Mouse (Mus musculus) embryonic facial prominence, embryonic 12.5 days (tissue): ENCODE data around the gene Atg9a. TPM values are rescaled to one million over a fixed set of nuclear protein-coding genes. Genes with fewer than 3 reads are reported as not detected.
"Not testable (repeated sequence)": the region's sequence is repeated elsewhere in the genome, so short reads cannot be mapped to it uniquely, and the experiment has no call there.

Experiments used
- ATAC-seq: fragments of 200-750 bp; cut with Nextera tagmentation; 2 replicates; pipeline ENCODE4 v1.8.0; 2017; ENCODE audit not compliant: insufficient number of reproducible peaks, insufficient read depth, low FRiP score, low TSS enrichment
- H3K27ac ChIP-seq: fragments of 300-500 bp; sonication (generic); 2 replicates; pipeline ENCODE4 v1.5.1; 2016; ENCODE audit warnings: mild to moderate bottlenecking
- H3K27me3 ChIP-seq: fragments of 300-500 bp; sonication (generic); 2 replicates; pipeline ENCODE4 v1.6.1; 2016; ENCODE audit warnings: mild to moderate bottlenecking, moderate library complexity
- H3K36me3 ChIP-seq: fragments of 300-500 bp; sonication (generic); 2 replicates; pipeline ENCODE4 v1.6.1; 2016; ENCODE audit warnings: mild to moderate bottlenecking
- H3K4me1 ChIP-seq: fragments of 300-500 bp; sonication (generic); 2 replicates; pipeline ENCODE4 v1.6.1; 2016
- H3K4me2 ChIP-seq: fragments of 300-500 bp; sonication (generic); replicated peaks from 2 replicates; pipeline ENCODE4 v1.6.1; 2016; ENCODE audit warnings: mild to moderate bottlenecking, moderate library complexity
- H3K4me3 ChIP-seq: fragments of 300-500 bp; sonication (generic); 2 replicates; pipeline ENCODE4 v1.5.1; 2016; ENCODE audit warnings: mild to moderate bottlenecking
- H3K9ac ChIP-seq: fragments of 300-500 bp; sonication (generic); 2 replicates; pipeline ENCODE4 v1.6.1; 2016; ENCODE audit warnings: mild to moderate bottlenecking, moderate library complexity
- H3K9me3 ChIP-seq: fragments of 300-500 bp; sonication (generic); 2 replicates; pipeline ENCODE4 v1.6.1; 2016; ENCODE audit warnings: mild to moderate bottlenecking, moderate library complexity
- WGBS: fragments of 180-500 bp; shearing (Covaris S2); methylation state at CpG from one replicate; pipeline ENCODE4 v1.1.7; 2016; 5-methylcytosine and 5-hydroxymethylcytosine counted together
- polyA plus RNA-seq: library from polyadenylated mRNA; unstranded; fragments of >200 nt; fragmentation: Nextera tagmentation; extraction: Ambion mirVana; gene quantifications from 2 replicates; pipeline ENCODE4 v1.2.1, GENCODE M21; 2016

The Atg9a gene
- polyA plus RNA-seq, result 29.0 and 32.5 TPM in 2 replicates

DNA sequence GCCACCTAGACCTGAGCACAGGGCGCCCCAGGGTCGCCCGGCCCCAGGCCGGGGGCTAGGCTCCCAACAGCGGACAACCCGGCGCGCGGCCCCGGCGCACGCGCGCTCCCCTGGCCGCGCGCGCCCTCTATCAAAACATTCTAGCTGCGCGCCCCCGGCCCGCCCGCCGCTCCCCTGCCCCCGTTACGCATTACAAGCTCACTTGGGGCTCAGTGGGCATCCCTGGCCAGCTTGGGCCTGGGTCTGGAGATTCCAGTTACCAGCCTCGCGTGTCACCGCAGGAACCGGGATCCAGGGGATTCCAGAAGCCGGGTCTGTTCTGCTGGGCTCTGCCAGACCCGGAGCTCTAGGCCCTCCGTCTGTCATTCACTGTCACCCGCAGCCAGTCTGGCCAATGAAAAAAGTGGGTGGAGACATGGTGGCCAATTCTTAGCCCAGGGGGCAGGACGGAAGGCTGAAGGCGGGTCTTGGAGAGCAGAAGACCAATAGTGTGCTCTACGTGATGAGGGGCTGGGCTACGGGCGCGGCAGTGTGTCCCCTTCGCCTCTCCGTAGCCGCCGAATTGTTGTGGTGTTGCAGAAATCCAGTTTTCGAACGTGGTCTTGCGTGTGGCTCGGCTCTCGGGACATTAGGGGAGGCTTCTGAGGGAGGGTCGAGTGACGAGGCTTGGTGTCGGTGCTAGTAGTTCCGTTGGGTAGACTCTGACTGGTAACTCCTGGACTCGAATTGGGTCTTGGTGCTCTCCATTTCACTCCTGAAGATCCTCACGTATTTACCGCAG lies at the start of gene Atg9a, which contains the start of gene Ankzf1:
Gene Atg9a (minus strand): TSS at position 575 of the 781 bp plus-strand sequence.
Gene Ankzf1 (plus strand): TSS at position 530 of the 781 bp plus-strand sequence.
- Histone ChIP-seq H3K9ac (peak within 1 kb of the TSS; percentile 82), H3K4me2 (peak within 1 kb of the TSS; percentile 80), H3K27me3 (no peaks in the 10 kb centered on the region), H3K4me3 (peak within 1 kb of the TSS; percentile 65), H3K4me1 (peaks cover 17% of the 10 kb centered on the region), H3K27ac (peak within 1 kb of the TSS; percentile 88), H3K9me3 (no peaks in the 10 kb centered on the region), H3K36me3 (peaks cover 23% of the 10 kb centered on the region)
- ATAC-seq, result peak; percentile 99
- 1% methylated on average over 56 of the region's 56 CpGs for WGBS

DNA sequence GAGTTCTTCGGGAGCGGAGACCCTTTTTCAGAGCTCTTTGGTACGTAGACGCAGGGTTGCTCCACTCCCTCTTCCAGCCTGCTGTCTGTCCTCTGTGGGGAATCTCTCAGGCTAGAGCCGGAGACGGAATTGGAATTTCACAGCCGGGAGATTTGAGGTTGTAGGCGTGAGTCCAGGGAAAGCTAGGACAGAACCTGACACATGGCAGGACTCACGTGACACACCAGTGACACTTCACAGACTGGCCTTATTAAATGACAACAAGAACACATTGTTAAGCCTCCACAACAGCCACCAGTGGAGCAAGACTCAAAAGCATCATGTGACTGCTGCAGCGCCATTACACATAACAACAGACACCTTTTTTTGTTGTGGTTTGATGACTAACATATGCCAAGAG lies 47.6 kb upstream of the Atg9a start:
- Histone ChIP-seq H3K4me1 (peaks cover 10% of the 10 kb centered on the region; the same call in 1 of the 2 replicates), H3K9ac (no peak overlapping the region), H3K9me3 (no peaks in the 10 kb centered on the region), H3K27ac (no peak overlapping the region), H3K4me2 (no peak overlapping the region), H3K4me3 (no peak overlapping the region), H3K36me3 (peaks cover 31% of the 10 kb centered on the region; the same call in 1 of the 2 replicates), H3K27me3 (no peaks in the 10 kb centered on the region)
- no peak for ATAC-seq
- 87% methylated on average over 10 of the region's 10 CpGs for WGBS

DNA sequence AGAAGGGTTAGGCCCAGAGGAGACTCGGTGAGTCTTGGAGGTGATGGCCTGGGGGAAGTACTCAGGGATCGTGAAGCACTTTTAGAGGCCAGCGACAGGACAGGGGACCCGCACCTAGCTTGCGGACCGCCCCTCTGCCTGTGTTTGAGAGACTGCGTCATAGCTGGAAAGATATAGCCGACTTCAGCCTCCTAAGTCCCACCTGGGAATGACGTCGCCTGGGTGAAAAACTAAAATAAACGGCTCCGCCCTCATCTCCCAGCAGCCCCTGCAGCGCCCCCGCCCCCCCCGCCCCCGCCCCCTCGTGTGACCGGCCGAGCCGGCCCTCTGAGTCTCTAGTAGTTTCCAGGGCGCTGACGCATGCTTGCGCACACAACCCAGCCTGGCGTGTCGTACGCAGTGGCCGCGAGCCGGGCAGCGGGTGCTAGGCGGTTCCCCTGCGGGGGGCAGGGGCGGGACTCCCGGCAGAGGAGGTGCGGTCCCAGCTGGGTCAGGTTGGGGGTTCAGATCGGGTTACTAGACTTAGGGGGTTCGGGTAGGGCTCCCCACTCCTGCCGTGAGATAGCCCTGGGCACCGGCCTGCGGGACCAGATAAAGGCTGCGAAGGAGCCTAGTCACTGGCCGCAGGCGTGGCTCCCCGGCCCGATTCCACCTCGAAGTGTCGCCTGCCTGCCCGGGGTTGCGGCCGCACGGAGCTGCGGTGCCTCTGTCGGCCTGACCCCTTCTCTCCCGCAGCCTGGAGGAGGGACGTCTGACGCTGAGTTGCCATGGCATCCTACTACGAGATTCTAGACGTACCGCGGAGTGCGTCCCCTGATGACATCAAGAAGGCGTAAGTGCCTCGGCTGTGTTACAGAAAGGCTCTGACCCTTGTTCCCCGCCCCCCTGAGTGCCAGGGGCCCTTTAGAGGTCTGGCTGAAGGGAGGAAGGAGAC lies 44.4 kb upstream of the Atg9a start, which contains the start of gene Dnajb2:
Gene Dnajb2 (plus strand): TSS at position 290 of the 934 bp plus-strand sequence.
- ATAC-seq, result peak; percentile 87
- Histone ChIP-seq H3K9me3 (no peaks in the 10 kb centered on the region), H3K27me3 (no peaks in the 10 kb centered on the region), H3K36me3 (peaks cover 14% of the 10 kb centered on the region; the same call in 1 of the 2 replicates), H3K27ac (peak within 1 kb of the TSS; percentile 79), H3K4me2 (peak within 1 kb of the TSS; percentile 90), H3K4me1 (peaks cover 10% of the 10 kb centered on the region; the same call in 1 of the 2 replicates), H3K4me3 (peak within 1 kb of the TSS; percentile 69), H3K9ac (peak within 1 kb of the TSS; percentile 75)
- WGBS, result under 1% methylated on average over 64 of the region's 64 CpGs

DNA sequence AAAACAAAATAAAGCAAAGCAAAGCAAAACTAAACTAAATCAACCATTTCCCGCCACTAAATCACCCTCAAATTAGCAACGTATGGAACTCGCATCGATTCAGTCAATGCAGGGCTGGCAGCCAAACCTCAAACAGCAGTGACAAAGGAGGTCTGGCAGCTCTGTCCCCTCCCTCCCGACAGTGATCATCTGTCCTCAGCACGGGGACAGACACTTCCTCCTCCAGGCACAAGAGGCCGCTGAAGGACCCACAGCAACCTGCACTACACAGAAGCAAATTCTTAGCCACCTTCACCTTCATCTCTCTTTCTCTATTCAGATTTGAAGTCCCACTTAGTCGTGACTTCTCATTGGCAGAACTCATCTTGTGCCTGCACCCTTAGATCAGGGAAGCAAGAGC lies 42.6 kb upstream of the Atg9a start:
- no peak for ATAC-seq
- 0 out of 2 replicates have a peak, but pooled peaks cover 1% of the 10 kb centered on the region for H3K36me3 ChIP-seq
- under 1% methylated on average over 8 of the region's 8 CpGs for WGBS
- H3K4me1 ChIP-seq, result peaks cover 10% of the 10 kb centered on the region; the same call in 1 of the 2 replicates
- no peak overlapping the region for H3K9ac ChIP-seq
- H3K4me3 ChIP-seq, result no peak overlapping the region
- H3K9me3 ChIP-seq, result no peaks in the 10 kb centered on the region
- H3K27me3 ChIP-seq, result no peaks in the 10 kb centered on the region
- H3K4me2 ChIP-seq, result no peak overlapping the region
- no peak overlapping the region for H3K27ac ChIP-seq

DNA sequence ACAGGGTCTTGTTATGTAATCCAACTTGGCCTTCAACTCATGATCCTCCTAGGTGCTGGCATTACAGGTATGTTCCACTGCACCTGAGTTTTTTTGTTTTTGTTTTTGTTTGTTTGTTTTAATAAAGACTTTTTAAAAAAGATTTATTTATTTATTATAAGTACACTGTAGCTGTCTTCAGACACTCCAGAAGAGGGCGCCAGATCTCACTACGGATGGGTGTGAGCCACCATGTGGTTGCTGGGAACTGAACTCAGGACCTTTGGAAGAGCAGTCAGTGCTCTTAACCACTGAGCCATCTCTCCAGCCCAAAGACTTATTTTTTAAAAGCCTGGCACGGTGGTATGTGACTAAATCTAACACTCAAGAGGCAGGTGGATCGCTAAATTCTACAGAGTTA lies 40.5 kb upstream of the Atg9a start:
- not testable (repeated sequence) for H3K27me3 ChIP-seq, ATAC-seq, H3K4me2 ChIP-seq, H3K4me3 ChIP-seq, H3K9ac ChIP-seq, H3K36me3 ChIP-seq, H3K27ac ChIP-seq, H3K4me1 ChIP-seq, H3K9me3 ChIP-seq
- WGBS, result 60% methylated on average over 4 of the region's 4 CpGs

DNA sequence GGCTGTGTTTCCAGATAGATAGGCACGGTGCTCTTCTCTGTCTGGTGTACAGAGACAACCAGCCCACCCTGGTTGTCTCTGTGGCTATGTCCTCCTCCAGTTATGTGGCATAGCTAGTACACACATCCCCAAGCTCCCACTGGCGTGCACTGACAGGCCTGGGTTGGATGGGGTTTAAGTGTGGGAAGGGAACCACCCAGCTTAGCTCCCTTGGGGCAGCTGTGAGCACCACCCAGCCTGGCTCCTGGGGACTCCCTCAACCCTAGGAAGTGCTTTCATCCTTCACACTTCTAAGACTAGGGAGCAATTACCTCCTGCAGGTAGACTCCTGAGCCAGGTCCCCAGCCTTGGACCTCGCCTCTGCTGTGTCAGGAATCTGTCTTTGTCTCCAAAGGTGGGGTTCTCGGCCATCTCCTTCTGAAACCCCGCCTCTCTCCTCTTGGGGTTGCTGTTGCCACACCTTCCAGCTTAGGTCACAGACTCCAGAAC lies 39.7 kb upstream of the Atg9a start, which contains the start of gene A630095N17Rik:
Gene A630095N17Rik (minus strand): TSS at position 439 of the 489 bp plus-strand sequence.
- 64% methylated on average over 5 of the region's 5 CpGs for WGBS
- Histone ChIP-seq H3K9ac (no peak within 1 kb of the TSS), H3K9me3 (no peaks in the 10 kb centered on the region), H3K4me2 (no peak within 1 kb of the TSS), H3K27me3 (0 out of 2 replicates have a peak, but pooled peaks cover under 1% of the 10 kb centered on the region), H3K27ac (no peak within 1 kb of the TSS), H3K36me3 (no peaks in the 10 kb centered on the region), H3K4me1 (peaks cover 4% of the 10 kb centered on the region; the same call in 1 of the 2 replicates), H3K4me3 (no peak within 1 kb of the TSS)
- no peak for ATAC-seq

DNA sequence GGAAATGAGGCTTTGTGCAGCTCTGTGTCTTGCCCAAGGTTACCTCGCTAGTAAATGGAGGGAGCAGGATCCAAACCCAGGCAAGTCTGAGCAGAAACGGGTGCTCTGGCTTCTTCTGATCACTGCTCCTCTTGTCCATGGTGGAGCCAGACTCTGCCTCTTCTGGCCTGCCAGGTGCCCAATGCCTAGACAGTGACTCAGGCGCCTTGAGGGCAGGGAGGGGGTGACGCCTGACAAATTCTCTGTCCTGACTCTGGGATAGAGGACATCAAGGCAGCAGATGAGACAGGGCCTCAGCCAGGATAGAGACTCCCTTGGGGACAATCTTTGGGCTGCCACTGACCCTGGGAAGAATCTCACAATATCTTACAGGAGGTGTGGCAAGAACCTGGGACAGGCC lies 39.2 kb upstream of the Atg9a start:
- 78% methylated on average over 4 of the region's 4 CpGs for WGBS
- no peak for ATAC-seq
- no peak overlapping the region for H3K4me2 ChIP-seq

DNA sequence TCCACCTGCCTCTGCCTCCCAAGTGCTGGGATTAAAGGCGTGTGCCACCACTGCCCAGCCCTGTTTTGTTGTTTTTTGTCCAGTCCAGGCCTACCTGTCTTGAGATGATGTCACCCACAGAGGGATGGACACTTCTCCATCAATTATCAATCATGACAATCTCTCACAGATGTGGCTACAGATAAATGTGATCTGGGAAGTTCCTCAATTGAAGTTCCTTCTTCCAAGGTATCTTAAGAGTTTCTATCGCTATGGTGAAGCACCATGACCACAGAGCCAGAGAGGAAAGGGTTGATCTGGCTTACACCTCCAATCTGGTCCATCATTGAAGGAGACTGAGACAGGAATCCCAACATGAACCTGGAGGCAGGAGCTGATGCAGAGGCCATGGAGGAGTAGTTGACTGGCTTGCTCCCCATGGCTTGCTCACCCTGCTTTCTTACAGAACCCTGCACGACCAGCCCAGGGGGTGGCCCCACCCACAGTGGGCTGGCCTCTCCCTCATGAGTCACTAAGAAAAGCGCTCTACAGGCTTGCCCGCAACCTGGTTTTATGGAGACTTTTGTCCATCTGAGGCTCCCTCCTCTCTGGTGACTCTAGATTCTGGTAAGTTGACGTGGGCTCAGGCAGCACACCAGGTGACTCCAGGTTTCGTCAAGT lies 38.5 kb upstream of the Atg9a start:
- Histone ChIP-seq H3K9me3 (no peaks in the 10 kb centered on the region), H3K4me2 (no peak overlapping the region), H3K4me1 (no peaks in the 10 kb centered on the region), H3K27me3 (0 out of 2 replicates have a peak, but pooled peaks cover 2% of the 10 kb centered on the region), H3K36me3 (no peaks in the 10 kb centered on the region), H3K27ac (no peak overlapping the region), H3K4me3 (no peak overlapping the region), H3K9ac (no peak overlapping the region)
- no peak for ATAC-seq
- 72% methylated on average over 7 of the region's 7 CpGs for WGBS

More for the DNA sequence above, 39.2 kb upstream of the Atg9a start:
- H3K4me3 ChIP-seq, result no peak overlapping the region
- no peaks in the 10 kb centered on the region for H3K36me3 ChIP-seq
- H3K27ac ChIP-seq, result no peak overlapping the region
- H3K9ac ChIP-seq, result no peak overlapping the region
- H3K27me3 ChIP-seq, result 0 out of 2 replicates have a peak, but pooled peaks cover 2% of the 10 kb centered on the region
- H3K4me1 ChIP-seq, result peaks cover 4% of the 10 kb centered on the region; the same call in 1 of the 2 replicates
- H3K9me3 ChIP-seq, result no peaks in the 10 kb centered on the region

DNA sequence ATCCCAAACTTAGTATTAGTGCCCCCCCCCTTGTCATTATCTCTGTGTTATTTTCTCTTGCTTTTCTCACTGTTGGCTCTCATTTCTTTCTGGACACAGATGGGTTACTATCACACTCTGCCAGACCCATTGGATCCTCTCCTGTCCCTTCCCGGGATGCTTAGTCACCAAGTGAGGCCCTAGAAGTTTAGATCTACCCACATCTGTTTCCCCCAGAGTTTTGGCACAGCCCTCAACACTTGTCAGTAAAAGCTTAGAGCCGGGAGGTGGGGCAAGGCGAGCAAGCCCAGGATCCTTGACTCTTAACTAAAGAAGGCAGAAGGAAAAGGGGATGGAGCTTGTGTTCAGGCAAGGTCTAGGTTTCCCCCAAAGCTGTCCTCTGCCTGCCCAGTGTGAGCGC lies 37.2 kb upstream of the Atg9a start:
- Histone ChIP-seq H3K36me3 (no peaks in the 10 kb centered on the region), H3K9me3 (no peaks in the 10 kb centered on the region), H3K27ac (no peak overlapping the region), H3K4me2 (no peak overlapping the region), H3K4me3 (no peak overlapping the region), H3K27me3 (0 out of 2 replicates have a peak, but pooled peaks cover 2% of the 10 kb centered on the region), H3K4me1 (no peaks in the 10 kb centered on the region), H3K9ac (no peak overlapping the region)
- 71% methylated on average over 4 of the region's 4 CpGs for WGBS
- no peak for ATAC-seq

DNA sequence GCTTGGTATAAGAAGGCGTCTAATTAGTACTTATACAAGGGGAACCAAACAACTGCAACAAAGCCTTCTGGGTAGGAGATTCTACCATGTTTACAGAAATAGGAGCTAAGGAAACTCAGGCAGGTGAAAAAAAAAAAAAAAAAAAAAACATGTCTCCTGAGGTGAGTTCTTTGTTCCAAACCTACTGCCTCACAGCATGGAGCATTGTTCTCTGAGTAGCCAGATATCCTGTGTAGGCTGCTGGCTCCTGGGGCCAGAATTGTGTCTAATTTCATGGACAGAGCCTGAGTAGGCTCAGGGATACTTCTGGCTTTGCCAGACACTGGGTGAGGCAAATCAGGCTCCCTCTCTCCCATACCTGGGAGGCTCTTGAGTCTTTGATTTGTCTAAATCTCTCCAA lies 35.7 kb upstream of the Atg9a start:
- H3K4me2 ChIP-seq, result no peak overlapping the region
- H3K9ac ChIP-seq, result no peak overlapping the region
- no peak overlapping the region for H3K27ac ChIP-seq
- ATAC-seq, result no peak
- H3K36me3 ChIP-seq, result no peaks in the 10 kb centered on the region
- H3K4me1 ChIP-seq, result no peaks in the 10 kb centered on the region
- no peaks in the 10 kb centered on the region for H3K9me3 ChIP-seq
- no peak overlapping the region for H3K4me3 ChIP-seq
- WGBS, result 79% methylated on average over 1 of the region's 1 CpGs
- 0 out of 2 replicates have a peak, but pooled peaks cover 2% of the 10 kb centered on the region for H3K27me3 ChIP-seq

DNA sequence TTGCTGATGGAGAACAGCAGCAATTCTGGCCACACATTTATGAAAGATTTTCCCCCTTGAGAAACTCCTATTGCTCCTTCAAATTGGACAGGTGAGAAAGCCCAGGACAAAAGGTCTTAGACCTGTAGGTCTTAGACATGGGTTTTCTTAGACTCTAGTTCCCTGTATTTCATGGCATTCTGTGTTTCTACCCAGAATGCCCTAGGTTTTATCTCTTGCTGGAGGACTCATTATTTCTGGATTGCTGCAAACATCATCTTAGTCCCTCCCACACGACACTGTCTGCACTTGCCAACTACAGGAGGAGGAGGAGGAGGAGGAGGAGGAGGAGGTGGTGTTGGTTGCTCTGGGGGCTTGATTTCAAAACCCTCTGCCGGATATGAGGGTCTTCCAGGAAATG lies 34.1 kb upstream of the Atg9a start:
- no peak overlapping the region for H3K4me2 ChIP-seq
- no peak overlapping the region for H3K27ac ChIP-seq
- no peak overlapping the region for H3K4me3 ChIP-seq
- ATAC-seq, result no peak
- no peaks in the 10 kb centered on the region for H3K36me3 ChIP-seq
- H3K27me3 ChIP-seq, result peaks cover 14% of the 10 kb centered on the region
- H3K9ac ChIP-seq, result no peak overlapping the region
- H3K4me1 ChIP-seq, result no peaks in the 10 kb centered on the region
- WGBS, result 62% methylated on average over 2 of the region's 2 CpGs
- H3K9me3 ChIP-seq, result no peaks in the 10 kb centered on the region
